Mouse (Mus musculus): ENCODE measurements around the gene Myt1l. TPM values are rescaled to one million over a fixed set of nuclear protein-coding genes. Genes with fewer than 3 reads are reported as not detected.

Myt1l gene
- total RNA-seq (2023), result not detected

DNA sequence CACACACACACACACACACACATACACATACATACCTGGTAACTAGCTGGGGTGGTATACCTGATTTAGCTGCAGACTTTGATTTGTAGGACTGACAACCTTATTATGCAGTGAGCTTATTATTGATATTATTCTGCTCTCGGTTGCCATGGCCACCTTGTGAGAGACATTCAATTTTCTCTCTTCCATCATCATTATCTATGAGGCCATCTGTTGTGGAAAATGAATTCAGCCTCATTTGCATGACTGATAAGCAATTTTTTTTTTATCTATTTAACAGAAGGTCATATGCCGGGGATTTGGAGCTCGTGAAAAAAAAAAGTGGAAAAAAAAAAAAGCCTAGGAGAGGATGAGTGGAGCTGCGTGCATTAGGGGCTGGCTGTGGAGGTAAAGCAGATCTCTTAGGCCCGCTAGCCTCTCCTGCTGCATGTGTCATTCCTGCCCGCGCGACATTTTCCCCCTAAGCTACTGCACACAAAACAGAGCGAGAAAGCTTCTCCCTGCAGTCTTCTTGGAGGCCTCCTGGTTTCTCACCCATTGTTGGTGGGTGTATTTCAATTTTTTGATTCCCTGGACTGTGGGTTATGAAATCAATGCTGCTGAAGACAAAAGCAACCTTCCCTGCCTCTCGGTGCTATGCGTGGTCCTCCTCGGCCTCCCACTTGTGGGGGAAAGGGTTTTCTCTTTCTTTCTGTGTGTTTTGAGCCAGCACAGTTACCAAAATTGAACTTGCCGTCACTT is at the start of gene Myt1l:
Gene Myt1l (plus strand): TSS at position 354 of the 741 bp plus-strand sequence.

DNA sequence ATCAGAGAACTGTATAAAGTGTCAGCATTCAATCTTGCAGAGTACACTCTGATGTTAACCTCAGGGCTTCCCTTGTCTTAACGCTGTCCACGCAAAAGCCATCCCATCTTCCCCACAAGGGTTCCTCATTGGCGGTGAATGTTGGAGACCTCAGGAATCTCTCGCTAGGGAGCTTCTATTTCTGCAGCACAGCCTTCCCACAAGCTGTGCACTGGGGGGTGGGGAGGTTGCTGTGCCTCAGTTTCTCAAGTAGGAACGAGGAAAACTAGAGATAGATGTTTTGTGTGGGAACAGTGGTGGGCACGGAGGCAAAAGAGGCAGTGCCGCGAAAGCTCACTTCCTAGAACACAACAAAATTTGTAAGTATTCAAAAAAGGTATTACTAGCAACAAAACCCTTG is 409.1 kb downstream of the Myt1l start, which contains the start of gene Pxdn:
Gene Pxdn (plus strand): TSS at position 301 of the 400 bp plus-strand sequence.

Measured in monocyte, adult 59 days (primary cell).